Mouse (Mus musculus): Measurements from ENCODE around the gene Fam181a. TPM values are rescaled to one million over a fixed set of nuclear protein-coding genes. Genes with fewer than 3 reads are reported as not detected.
A peak's percentile ranks its signal among the peaks of the same experiment; 100 is the strongest.

Gene Fam181a
- polyA plus RNA-seq, 1 experiment, result not detected

DNA sequence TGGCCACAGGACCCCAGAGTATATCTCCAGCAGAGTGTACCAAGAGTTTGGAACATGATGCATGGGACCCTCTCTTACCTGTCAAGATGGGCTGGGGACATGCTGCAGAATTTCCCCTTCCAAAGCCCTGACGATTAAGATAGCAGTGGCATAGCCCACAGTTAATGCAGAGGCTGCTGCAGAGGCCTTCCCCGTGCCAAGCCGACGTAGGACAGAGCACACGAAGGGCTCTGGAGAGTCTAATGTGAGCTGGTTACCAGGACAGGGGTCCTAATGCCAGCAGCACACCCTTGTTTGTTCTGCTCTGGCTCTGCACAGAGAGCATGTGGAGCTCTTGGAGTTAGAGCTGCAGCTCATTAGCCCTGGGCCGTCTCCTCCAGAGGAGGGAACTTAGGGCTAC, 2.5 kb downstream of the Fam181a start:
- H3K36me3 ChIP-seq (ENCODE audit: control insufficient read depth, insufficient read depth, low read length), result no peaks in the 10 kb centered on the region
- WGBS, result 89% methylated on average over 6 of the region's 6 CpGs
- no peaks in the 10 kb centered on the region for H3K4me1 ChIP-seq (replicated peaks; ENCODE audit: control insufficient read depth, insufficient read depth, low read length)
- H3K4me3 ChIP-seq (ENCODE audit: control insufficient read depth, insufficient read depth, low read length), result no peak overlapping the region
- no peaks in the 10 kb centered on the region; the same call in 1 of the 2 replicates for H3K27me3 ChIP-seq (ENCODE audit: control insufficient read depth, insufficient read depth, low read length)
- no peak for TF ChIP-seq POLR2A (IDR thresholded peaks at IDR 0.05; ENCODE audit: control insufficient read depth, extremely low read depth, insufficient read depth, low read length, poor library complexity)
- no peak for TF ChIP-seq CTCF (IDR thresholded peaks at IDR 0.05; ENCODE audit: borderline replicate concordance, control insufficient read depth, extremely low read depth, insufficient read depth, low read length, poor library complexity)
- DNase-seq, result no peak
- no peak overlapping the region for H3K27ac ChIP-seq (ENCODE audit: control insufficient read depth, insufficient read depth, low read length)

- no peak for DNase-seq
- TF ChIP-seq CTCF (IDR thresholded peaks at IDR 0.05; ENCODE audit: borderline replicate concordance, control insufficient read depth, extremely low read depth, insufficient read depth, low read length, poor library complexity) (no peak), POLR2A (IDR thresholded peaks at IDR 0.05; ENCODE audit: control insufficient read depth, extremely low read depth, insufficient read depth, low read length, poor library complexity) (no peak)
- Histone ChIP-seq H3K4me1 (replicated peaks; ENCODE audit: control insufficient read depth, insufficient read depth, low read length) (no peaks in the 10 kb centered on the region), H3K36me3 (ENCODE audit: control insufficient read depth, insufficient read depth, low read length) (no peaks in the 10 kb centered on the region), H3K4me3 (ENCODE audit: control insufficient read depth, insufficient read depth, low read length) (no peak overlapping the region), H3K27me3 (ENCODE audit: control insufficient read depth, insufficient read depth, low read length) (no peaks in the 10 kb centered on the region; the same call in 1 of the 2 replicates), H3K27ac (ENCODE audit: control insufficient read depth, insufficient read depth, low read length) (no peak overlapping the region)
- WGBS, result 80% methylated on average over 21 of the region's 21 CpGs
These were observed 3.3 kb downstream of the Fam181a start for GRCm38 (mm10) chr12:103313871-103314639.

GRCm38 (mm10) chr12:103314640-103315361, 4.0 kb downstream of the Fam181a start:
- Histone ChIP-seq H3K27ac (ENCODE audit: control insufficient read depth, insufficient read depth, low read length) (no peak overlapping the region), H3K4me3 (ENCODE audit: control insufficient read depth, insufficient read depth, low read length) (no peak overlapping the region), H3K27me3 (ENCODE audit: control insufficient read depth, insufficient read depth, low read length) (no peaks in the 10 kb centered on the region; the same call in 1 of the 2 replicates), H3K36me3 (ENCODE audit: control insufficient read depth, insufficient read depth, low read length) (no peaks in the 10 kb centered on the region), H3K4me1 (replicated peaks; ENCODE audit: control insufficient read depth, insufficient read depth, low read length) (no peaks in the 10 kb centered on the region)
- no peak for TF ChIP-seq CTCF (IDR thresholded peaks at IDR 0.05; ENCODE audit: borderline replicate concordance, control insufficient read depth, extremely low read depth, insufficient read depth, low read length, poor library complexity)
- no peak for TF ChIP-seq POLR2A (IDR thresholded peaks at IDR 0.05; ENCODE audit: control insufficient read depth, extremely low read depth, insufficient read depth, low read length, poor library complexity)
- WGBS, result 21% methylated on average over 25 of the region's 25 CpGs
- no peak for DNase-seq

DNA sequence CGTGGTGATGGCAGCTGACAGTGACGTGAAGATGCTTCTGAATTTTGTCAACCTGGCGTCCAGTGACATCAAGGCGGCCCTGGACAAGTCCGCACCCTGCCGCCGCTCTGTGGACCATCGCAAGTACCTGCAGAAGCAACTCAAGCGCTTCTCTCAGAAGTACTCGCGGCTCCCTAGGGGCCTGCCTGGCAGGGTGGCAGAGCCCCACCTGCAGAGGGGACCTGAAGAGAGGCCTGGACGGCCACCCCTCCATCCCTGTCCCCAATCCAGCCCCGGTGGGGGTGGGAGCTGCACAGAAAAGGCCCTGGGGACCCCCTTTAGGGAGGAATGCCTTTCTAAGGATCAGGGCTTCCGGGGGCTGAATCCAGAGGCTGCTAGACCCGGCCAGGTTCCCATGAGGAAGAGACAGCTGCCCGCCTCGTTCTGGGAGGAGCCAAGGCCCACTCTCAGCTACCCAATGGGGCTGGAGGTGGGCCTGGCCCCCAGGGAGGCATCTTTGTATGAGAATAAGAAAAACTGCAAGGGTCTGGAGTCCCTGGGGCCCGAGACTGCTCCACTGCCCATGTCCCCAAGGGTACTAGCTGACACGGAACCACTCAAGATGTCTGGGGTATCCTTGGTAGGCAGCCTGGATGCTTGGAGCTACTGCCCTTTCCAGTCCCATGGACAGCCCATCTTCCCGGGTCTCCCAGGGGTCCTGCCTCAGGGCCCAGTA, 5.2 kb downstream of the Fam181a start:
- Histone ChIP-seq H3K36me3 (ENCODE audit: control insufficient read depth, insufficient read depth, low read length) (no peaks in the 10 kb centered on the region), H3K4me1 (replicated peaks; ENCODE audit: control insufficient read depth, insufficient read depth, low read length) (no peaks in the 10 kb centered on the region), H3K4me3 (ENCODE audit: control insufficient read depth, insufficient read depth, low read length) (no peak overlapping the region), H3K27me3 (ENCODE audit: control insufficient read depth, insufficient read depth, low read length) (no peaks in the 10 kb centered on the region; the same call in 1 of the 2 replicates), H3K27ac (ENCODE audit: control insufficient read depth, insufficient read depth, low read length) (no peak overlapping the region)
- TF ChIP-seq CTCF (IDR thresholded peaks at IDR 0.05; ENCODE audit: borderline replicate concordance, control insufficient read depth, extremely low read depth, insufficient read depth, low read length, poor library complexity) (no peak), POLR2A (IDR thresholded peaks at IDR 0.05; ENCODE audit: control insufficient read depth, extremely low read depth, insufficient read depth, low read length, poor library complexity) (no peak)
- no peak for DNase-seq
- 57% methylated on average over 20 of the region's 20 CpGs for WGBS

- H3K4me1 ChIP-seq (replicated peaks; ENCODE audit: control insufficient read depth, insufficient read depth, low read length), result peaks cover 17% of the 10 kb centered on the region
- no peaks in the 10 kb centered on the region for H3K36me3 ChIP-seq (ENCODE audit: control insufficient read depth, insufficient read depth, low read length)
- 41% methylated on average over 3 of the region's 3 CpGs for WGBS
- no peak overlapping the region for H3K27ac ChIP-seq (ENCODE audit: control insufficient read depth, insufficient read depth, low read length)
- TF ChIP-seq CTCF (IDR thresholded peaks at IDR 0.05; ENCODE audit: borderline replicate concordance, control insufficient read depth, extremely low read depth, insufficient read depth, low read length, poor library complexity) (no peak), POLR2A (IDR thresholded peaks at IDR 0.05; ENCODE audit: control insufficient read depth, extremely low read depth, insufficient read depth, low read length, poor library complexity) (no peak)
- no peaks in the 10 kb centered on the region for H3K27me3 ChIP-seq (ENCODE audit: control insufficient read depth, insufficient read depth, low read length)
- H3K4me3 ChIP-seq (ENCODE audit: control insufficient read depth, insufficient read depth, low read length), result no peak overlapping the region
- DNase-seq, result peak; percentile 48
These were observed 12.0 kb downstream of the Fam181a start for GRCm38 (mm10) chr12:103322801-103323200.

All from thymus, adult 2 months (tissue).